Mouse (Mus musculus) kidney, postnatal 14 days (tissue): ENCODE measurements around the gene Tfcp2l1.
"Not testable (repeated sequence)": the region's sequence is repeated elsewhere in the genome, so short reads cannot be mapped to it uniquely, and the experiment has no call there.

ENCODE experiments used
- DNase-seq: peaks from one replicate; pipeline ENCODE4 v3.0.0; 2022; ENCODE audit warnings: mixed read lengths

Tfcp2l1 gene

DNA sequence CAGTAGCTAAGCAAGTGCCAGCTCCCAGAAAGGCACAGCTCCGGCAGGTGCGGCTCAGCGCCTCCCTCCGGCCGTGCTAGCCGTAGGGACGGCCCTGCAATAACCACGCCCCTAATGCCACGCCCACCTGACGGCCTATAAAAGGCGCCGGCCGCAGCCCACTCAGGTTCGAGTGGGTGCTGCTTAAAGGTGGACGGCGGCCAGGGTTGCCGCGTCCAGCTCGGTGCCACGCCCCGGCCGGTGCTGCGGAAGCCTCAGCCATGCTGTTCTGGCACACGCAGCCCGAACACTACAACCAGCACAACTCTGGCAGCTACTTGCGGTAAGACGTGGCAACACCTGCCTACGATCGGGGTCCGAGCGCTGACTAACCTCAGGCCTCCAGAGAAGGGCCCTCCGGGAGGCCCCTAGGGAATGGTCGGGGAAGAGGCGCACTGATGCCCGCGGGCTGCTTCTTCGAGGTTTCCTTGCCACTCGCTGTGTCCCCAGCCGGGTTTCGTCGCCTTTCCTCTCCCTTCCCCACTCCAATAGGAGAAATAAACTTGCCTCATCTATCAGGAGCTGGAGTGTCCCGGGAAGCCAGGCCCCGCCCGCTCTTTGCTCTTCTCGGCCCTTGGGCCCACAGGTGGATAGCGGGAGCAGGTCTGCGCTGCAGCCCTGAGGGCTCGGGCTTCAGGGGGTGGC lies at the start of gene Tfcp2l1:
TSS of gene Tfcp2l1 (plus strand) at position 165 of the 684 bp plus-strand sequence.
- peak; percentile 93 for DNase-seq

DNA sequence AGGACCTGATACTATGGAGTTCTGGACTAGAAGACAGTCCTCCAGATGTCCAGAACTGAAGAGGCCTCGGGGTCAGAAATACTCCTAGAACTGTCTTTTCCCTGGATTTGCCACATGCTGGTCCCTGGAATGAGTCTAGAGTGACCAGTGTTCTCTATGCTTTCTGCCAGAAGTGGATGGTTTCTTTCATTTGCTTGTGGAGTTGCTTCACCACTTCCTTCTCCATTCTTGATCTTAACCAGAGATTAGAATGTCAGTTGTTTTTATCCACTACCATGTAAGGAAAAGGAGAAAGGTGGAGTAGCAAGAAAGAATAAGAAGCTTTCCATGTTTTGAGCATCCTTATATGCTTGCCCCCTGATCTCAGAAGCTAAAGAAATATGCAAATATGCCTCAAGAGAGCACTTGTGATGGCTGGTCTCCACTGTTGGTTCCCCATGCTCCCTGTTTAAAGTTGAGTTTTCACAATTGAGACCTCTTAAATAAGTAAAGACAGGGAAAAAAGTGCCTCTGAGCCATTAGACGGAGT lies 47.5 kb upstream of the Tfcp2l1 start:
- no peak for DNase-seq

- DNase-seq, result no peak
Observed at GRCm38 (mm10) chr1:118581179-118581578, 46.6 kb upstream of the Tfcp2l1 start.

DNA sequence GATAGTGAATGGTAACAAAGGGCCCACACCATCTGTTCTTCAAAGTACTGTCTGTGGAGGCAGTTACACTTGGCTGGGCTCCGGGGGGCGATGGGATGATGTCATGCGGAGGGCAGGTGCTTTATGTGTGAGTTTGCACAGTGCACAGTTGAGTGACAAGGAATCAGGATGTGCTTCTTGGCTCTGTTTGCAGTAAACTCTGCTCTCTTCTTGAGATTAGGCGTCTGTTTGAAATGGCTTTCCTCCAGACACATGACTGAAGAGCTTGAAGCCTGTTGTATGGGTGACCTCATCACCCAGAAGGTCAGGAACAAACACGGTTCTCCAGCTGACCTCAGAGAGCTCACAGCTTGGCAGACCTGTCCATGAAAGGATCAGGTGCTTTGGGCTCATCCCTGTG lies 38.0 kb upstream of the Tfcp2l1 start:
- DNase-seq, result no peak

- DNase-seq, result peak; percentile 21
Observed at GRCm38 (mm10) chr1:118592933-118593332, 34.8 kb upstream of the Tfcp2l1 start.

- DNase-seq, result no peak
Observed at GRCm38 (mm10) chr1:118595395-118595794, 32.4 kb upstream of the Tfcp2l1 start.

GRCm38 (mm10) chr1:118597475-118598213 lies 30.1 kb upstream of the Tfcp2l1 start:
- no peak for DNase-seq

GRCm38 (mm10) chr1:118598339-118598738 lies 29.4 kb upstream of the Tfcp2l1 start:
- no peak for DNase-seq

DNA sequence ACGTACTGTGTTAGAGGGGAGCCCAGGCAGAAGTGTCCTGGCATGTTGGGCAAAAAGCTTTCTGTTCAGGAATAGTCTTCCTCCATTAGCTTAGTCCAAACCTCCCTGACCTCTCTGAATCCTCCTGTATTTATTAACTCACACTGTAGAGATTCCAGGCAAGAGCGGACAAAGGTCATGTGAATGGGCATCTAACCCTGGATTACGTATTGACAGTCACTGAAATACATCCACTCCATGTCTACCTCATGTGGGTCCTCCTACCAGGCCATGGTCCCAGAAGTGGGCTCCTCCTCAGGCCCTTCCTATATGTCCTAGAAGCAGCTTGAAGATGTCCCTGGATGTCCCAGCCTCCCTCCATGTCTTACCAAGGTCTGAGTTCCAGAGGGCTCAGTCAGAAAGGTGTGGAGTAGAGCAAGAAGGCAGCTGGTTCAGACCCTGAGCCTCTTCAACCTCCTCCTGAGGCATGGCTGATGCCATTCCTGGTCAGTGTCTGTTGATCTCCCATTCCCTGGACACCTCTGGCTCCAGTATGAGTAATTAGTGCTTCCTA lies 14.0 kb upstream of the Tfcp2l1 start:
- peak; percentile 73 for DNase-seq

DNA sequence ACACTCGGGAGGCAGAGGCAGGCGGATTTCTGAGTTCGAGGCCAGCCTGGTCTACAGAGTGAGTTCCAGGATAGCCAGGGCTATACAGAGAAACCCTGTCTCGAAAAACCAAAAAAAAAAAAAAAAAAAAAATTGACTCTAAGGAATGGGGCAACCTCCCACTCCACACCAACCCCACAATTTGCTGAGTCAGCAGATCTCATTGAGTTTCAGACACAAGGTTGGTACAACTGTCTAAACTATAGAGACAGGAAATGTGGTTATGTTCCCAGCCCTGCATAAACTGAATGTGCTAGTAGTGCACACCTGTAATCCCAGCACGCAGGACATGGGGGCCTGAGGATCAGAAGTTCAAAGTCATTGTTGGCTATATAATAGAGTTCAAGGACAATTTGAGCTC lies 6.7 kb upstream of the Tfcp2l1 start:
- DNase-seq, result not testable (repeated sequence)

GRCm38 (mm10) chr1:118622857-118623256 lies 4.9 kb upstream of the Tfcp2l1 start:
- no peak for DNase-seq

DNA sequence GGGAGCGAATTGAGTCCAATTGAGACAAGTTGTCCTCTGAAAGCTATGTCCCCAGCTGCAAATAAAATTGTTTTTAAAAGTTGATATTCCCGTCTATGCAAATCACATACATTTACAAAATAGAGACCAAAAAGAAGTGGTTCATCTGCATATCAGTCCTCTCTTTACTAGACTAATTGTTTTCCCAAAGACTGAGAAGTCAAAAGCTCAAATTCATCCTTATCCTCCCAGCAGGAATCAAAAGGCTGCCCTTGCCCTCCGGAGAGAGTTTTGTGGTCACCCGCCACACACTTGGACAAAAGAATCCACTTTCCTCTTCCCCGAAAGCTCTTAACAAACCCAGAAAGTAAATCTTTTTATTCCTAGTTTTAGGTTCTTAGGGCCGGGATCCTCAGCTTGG lies 2.3 kb upstream of the Tfcp2l1 start:
- no peak for DNase-seq

DNA sequence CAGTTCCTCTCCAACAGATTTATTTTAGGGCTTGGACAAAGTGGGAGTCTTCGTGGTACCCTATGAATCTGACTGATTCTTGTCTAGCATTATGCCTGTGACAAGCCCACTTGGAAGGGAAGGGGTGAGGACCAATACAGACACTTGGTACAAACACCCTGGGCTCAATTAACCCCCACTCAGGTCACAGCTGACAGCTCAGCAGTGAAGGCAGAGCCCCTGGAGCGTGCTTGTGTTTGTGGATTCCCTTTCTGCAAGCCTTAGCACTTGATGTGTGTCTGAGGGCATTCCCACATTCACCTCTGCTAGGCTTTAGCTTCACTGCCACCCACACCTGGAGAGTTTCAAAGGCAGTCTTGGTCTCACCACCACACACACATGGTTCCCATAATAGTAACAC lies 1.8 kb upstream of the Tfcp2l1 start:
- no peak for DNase-seq

- no peak for DNase-seq
Observed at GRCm38 (mm10) chr1:118626452-118626851, 1.3 kb upstream of the Tfcp2l1 start.

GRCm38 (mm10) chr1:118633415-118633980 lies 5.8 kb downstream of the Tfcp2l1 start:
- DNase-seq, result no peak

DNA sequence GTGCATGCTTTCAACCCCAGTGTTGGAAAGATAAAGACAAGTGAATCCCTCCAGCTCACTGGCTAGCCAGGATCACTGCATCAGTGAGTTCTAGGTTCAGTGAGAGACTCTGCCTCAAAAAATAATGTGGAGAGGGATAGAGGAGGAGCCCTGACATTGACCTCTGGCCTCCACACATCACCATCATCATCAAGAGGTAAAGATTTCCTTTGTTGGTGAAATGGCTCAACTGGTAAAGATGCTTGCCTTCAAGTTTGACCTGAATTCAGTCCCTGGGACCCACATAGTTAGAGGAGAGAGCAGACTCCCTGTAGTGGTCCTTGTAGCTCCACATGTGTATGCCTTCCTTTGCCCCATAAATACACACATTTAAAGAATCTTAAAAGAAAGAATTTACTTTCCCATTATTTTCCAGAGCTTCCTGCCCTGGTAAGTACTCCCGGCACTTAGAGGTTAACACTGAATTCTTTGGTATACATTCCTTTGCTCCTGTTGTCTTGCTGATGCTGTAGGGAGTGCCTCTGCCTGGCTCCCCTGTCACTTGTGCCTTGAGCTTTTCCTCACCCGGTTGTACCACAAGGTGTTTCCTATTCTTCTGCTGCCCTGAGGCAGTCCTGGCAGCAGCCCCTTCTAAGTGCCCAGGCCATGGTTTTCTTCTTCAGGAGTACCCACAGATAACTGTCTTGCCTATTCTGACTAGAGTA lies 14.7 kb downstream of the Tfcp2l1 start:
- no peak for DNase-seq

DNA sequence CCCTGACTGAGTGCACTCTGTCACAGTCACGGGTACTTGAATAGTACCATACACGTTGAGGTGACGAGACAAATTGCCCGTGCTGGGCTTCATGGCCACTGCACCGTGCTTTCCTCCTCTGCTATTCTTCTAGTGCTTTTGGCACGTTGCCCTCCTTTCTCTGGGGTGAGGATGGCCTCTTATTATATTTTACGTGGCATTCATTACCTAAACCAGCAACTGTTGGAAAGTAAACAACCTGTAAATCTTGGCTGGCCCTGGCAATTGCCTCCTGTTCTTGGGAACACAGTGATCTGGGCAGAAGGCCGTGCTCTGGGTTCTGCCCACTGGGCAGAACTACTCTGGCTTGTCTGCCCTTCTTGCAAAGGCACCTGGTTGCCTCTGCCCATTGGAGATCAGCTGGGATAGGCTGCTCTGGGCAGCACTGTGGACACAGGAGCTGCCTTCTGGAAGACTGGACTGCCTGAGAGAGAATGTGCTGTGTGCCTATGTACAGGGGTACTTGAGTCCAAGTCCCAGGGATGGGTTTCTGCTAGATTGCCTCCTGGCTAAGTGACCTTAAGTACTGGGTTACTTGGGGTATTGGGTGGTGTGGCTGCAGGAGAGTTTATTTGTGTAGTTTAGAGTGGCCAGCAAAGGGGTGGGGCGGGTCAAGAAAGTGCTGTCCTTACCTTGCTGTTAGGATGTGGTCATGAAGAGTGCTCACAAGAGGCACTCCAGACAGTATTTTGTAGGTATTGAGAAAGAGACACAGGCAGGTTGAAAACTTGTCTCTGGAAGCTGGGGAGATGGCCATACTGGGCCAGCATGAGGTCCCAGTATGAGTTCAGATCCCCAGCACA lies 15.6 kb downstream of the Tfcp2l1 start:
- peak; percentile 68 for DNase-seq

GRCm38 (mm10) chr1:118645701-118646100 lies 18.0 kb downstream of the Tfcp2l1 start:
- no peak for DNase-seq

DNA sequence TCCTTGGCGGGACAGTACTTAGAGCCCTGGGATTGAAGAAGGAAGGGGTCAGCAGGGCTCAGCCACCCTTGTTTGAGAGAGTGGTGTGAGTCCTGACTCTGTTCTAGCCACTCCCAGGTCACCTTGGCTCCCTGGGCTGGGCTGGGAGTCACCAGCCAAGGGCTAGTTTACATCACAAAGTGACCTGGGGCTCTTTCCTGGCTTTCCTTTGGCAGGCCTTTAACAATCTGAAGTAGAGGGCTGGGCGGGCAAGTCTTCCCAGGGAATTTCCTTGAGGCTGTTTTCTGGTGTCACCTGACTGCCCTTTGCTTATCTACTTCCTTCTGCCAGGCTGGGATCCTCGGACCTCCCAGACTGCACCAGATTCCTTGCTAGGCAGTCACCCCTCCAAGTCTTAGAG lies 20.3 kb downstream of the Tfcp2l1 start:
- DNase-seq, result peak; percentile 50

DNA sequence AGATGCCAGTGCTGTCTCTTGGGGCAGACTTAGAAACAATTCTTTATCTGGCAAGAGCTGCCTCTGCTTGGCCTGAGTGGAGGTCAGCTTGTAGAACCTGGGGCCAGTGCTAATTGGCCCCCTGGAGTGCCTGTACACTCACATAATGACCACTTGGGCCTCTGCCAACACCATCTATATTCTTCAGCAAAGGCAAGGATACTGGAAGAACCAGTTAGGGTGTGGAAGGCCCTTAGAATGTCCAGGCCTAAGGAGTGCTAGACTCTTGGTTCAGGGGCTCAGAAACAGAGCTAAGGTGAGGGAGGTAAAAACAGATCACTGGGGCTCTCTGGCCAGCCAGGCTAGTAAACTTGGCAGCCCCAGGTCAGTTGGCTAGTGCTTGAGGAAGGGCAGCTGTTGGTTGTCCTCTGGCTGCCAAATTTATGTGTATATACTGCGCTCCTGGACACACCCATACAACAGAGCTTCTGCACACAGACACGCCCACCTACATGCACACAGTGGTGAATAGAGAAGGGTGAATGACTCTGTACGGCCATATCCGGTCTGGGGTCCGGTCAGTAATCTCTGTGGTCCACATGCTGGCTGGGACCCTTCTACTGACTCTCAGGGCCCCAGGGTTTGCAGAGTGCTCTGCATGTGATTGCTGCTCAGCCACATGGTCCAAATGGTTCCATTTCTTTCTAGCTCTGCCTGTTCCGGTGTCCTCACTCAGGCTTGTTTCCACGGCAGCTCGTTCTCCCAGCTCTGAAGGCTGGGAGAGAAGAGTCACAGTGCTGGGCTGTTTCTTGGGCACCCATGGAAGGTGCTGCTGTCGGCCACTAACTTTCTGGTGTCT lies 22.4 kb downstream of the Tfcp2l1 start:
- DNase-seq, result peak; percentile 60

DNA sequence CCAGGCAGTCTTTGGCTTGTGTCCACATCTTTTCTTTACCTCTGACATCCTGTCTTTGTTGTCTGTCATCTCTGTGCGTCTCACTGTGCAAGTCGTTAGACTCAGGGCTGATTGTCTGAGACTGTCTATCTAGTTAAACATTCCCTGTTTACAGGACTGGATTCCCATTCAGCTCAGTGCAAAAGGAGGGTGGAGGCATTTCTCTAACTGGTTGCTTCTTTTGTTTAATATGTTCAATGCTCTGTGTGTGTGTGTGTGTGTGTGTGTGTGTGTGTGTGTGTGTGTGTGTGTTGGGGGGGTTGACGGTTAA lies 23.0 kb downstream of the Tfcp2l1 start:
- DNase-seq, result no peak
